Mouse (Mus musculus): ENCODE data around the gene Clip2.

Gene Clip2

DNA sequence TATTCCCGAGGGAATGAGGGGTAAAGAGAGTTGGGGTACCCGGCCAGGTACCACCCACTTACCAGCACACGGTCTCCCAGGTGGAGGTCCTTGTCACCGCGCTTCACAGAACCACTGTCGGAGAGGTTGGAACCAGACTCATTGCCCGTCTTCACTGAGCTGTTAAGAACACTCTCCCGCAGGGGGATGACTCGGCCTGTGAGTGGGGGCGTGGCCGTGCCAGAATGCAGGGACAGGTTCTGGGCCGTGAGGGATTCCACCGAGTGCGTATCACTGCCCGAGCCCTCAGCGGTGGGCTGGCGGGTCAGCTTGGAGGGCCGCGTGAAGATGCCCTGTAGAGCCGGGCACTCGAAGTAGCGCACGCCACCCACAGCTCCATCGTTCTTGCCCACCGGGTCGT, 29.7 kb downstream of the Clip2 start:
- DNase-seq, result no peak

GRCm38 (mm10) chr5:134521806-134522205, 30.4 kb downstream of the Clip2 start:
- no peak for DNase-seq

DNA sequence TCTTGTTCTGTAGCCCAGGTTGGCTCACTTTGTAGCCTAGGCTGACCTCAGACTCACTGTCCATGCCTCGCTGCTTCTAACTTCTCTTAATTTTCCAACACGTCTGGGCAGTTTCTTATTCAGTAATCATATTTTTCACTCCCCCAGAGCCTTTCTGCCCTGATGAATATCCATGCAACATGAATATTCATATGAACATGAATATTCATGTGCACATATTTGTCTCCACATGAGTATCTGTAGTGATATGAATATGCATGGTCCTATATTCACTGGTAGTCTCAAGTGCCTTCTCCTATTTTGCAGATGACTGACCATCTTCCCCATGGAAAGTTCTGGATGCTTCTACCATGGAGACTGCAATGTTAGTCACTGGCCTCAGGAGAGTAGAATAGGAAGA, 31.1 kb downstream of the Clip2 start:
- no peak for DNase-seq

DNA sequence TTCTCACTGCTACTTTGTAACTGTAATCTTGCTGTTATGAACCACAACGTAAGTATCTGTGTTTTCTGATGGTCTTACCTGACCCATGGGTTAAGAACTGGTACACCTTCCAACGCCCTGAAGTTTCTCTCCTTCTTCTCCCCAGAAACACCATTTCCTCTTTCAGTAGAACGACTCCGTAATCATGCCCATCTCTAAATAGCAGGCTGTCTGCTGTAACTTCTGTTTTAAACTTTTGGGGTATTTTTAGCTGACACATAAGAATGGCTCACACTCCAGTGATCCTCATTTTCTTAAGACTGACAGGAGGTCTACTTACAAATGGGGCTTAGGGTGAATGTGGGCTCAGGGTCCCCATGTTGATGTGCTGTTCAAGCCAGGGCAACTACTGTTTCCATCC, 32.1 kb downstream of the Clip2 start:
- DNase-seq, result no peak

- DNase-seq, result no peak
These were observed 32.8 kb downstream of the Clip2 start for GRCm38 (mm10) chr5:134519471-134519870.

- no peak for DNase-seq
These were observed 40.1 kb downstream of the Clip2 start for GRCm38 (mm10) chr5:134512086-134512485.

DNA sequence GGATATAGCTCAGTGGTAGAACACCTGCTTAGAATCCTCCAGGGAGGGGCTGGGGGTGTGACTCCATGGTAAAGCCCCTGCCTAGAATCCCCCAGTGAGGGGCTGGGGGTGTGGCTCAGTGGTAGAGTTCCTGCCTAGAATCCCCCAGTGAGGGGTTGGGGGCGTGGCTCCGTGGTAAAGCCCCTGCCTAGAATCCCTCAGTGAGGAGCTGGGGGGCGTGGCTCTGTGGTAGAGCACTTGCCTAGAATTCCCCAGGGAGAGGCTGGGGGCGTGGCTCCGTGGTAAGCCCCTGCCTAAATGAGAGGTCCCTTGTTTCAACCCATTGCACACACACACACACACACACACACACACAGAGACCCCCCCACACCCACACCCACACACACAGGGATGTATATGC, 42.0 kb downstream of the Clip2 start:
- no peak for DNase-seq

GRCm38 (mm10) chr5:134508965-134509364, 43.3 kb downstream of the Clip2 start:
- DNase-seq, result no peak

DNA sequence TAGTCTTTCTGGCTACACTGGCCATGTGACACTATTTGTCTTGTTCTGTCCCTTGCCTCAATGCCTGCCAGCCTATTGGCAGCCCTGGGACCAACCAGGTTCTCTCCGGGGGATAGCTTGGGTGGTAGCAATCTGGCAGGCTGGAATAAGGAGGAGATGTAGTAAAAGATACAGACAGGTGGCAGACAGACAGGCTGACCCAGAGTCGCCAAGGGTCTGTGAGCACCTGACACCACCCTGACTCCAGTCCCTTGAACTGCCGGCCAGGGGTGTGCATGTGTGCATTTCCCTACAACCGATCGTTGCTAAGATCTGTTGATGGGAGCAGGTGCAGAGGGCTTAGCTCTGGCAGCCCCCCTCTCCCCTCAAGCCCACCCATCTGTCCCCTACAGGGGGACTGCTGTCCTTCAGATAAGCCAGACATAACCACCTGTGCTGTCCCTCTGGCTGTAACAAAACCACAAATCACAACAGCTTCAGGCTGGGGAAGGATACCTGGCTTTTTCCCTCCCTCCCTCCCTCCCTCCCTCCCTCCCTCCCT, 44.3 kb downstream of the Clip2 start:
- DNase-seq, result no peak

DNA sequence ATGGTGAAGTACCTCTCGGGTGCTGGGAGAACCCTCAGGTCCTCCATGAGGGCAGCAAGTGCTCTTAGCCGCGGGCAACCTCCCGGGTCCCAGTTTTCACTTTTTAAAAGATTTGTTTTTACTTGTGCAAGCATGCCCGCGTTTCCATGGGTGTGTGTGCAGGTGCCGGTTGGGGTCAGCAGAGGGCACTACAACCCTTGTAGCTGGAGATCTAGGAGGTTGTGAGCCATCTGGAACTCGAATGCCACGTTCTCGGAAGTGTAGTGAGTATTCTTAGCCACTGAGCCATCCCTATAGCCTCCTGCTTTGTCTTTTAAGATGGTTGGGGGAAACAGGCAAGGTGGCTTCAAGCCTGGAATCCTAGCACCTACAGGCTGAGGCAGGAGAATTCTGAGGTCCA, 44.9 kb downstream of the Clip2 start:
- DNase-seq, result peak; percentile 81 to 85

DNA sequence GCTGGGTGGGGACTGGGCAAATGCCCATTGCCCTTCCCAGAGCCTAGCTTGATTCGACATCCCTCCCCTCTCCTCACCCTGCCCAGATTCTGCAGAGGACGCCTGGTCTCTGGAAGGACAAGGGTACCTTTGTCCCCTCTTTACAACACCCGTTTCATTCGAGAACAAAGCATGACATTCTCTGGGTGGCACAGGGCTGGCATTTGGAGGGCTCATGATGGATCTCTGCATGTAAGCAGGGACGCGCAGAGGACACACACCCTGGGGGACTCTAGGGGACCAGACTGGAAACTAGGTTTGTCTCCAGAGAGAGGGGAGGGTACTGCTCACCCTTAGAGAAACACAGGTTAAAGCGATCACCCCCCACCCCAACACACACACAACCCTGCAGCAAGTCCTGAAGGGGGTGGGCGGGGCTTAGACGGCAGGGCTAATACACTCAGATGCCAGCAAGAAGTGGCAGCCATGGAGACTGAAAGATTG, 46.4 kb downstream of the Clip2 start:
- peak in 1 of 2 experiments; percentile 24 for DNase-seq

GRCm38 (mm10) chr5:134502591-134502990, 49.6 kb downstream of the Clip2 start:
- no peak for DNase-seq

DNA sequence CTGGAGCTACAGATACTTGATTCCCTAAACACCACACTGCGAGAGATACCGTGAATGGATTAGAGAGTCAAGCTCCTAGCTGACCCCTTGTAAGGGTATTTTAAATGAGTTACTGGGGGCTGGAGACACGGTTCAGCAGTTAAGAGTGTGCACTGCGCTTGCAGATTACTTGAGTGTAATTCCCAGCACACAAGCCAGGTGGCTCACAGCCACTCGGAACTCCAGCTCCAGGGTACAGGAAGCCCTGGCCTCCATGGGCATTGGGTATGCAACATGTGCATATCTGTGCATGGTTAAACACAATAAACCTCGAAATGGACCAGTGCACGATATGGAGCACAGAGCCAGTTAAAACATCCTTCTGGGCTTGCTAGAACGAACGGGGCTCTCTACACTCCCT, 50.8 kb downstream of the Clip2 start:
- DNase-seq, result no peak

- DNase-seq, result no peak
These were observed 51.6 kb downstream of the Clip2 start for GRCm38 (mm10) chr5:134500681-134501080.

- peak; percentile 58 to 67 for DNase-seq
These were observed 52.2 kb downstream of the Clip2 start for GRCm38 (mm10) chr5:134500062-134500461.

DNA sequence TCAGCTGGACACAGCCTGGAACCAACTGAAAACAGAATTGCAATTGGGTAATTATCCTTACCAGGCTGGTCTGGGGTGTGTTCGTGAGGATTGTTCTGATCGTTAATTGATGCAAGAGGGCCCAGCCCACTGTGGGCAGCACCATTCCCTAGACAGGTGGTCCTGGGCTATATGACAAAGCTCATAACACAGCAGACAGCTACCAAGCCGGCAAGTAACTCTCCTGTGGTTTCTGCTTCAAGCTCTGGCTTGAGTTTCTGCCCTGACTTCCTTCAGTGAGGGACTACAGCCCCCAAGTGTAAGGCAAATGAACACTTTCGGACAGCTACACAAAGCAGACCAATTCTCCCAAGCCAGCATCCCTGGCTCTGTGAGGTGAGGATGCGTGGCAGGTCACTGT, 55.2 kb downstream of the Clip2 start:
- no peak for DNase-seq

- DNase-seq, result no peak
These were observed 56.4 kb downstream of the Clip2 start for GRCm38 (mm10) chr5:134495796-134496195.

DNA sequence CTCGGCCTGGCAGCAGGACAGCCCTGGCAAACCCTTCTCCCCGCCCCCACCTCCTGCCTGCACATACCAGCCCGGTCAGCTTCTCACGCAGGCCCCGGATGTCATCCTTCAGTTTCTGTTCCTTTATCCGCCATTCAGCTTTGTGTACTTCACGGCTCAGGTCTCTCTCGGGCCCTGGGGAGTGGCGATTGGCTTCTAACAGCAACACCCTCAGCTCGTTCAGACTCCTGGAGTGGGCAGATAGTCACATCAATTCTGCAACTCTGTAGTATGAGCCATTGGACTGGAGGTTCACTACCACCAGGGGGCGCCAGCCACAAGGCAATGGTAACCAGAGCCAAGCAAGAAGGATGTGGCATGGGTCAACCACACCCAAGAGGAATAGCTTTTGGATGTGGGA, 58.1 kb downstream of the Clip2 start:
- DNase-seq, result peak; percentile 85 to 92

- no peak for DNase-seq
These were observed 59.3 kb downstream of the Clip2 start for GRCm38 (mm10) chr5:134492956-134493355.

- peak; percentile 81 to 84 for DNase-seq
These were observed 60.4 kb downstream of the Clip2 start for GRCm38 (mm10) chr5:134491712-134492417.

GRCm38 (mm10) chr5:134491206-134491605, 61.0 kb downstream of the Clip2 start:
- DNase-seq, result no peak

DNA sequence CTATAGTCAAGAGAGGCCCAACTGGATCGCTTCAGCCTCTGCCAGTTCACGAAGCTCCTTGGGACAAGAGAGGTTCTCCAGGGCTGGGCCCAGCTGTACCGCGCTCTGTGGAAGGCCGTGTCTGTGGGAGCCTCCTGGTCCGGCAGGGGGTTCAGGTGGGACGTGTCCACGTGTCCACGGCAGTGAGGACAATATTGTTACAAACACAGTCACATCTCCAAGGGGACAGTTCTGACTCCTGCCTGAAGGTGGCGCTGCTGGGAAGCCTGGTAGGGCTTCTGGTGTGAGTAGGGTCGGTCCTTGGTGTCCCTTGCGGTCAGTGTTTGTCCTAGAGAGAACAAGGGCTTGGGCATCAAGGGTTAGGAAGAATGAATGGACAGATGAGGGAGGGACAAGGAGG, 61.8 kb downstream of the Clip2 start:
- peak; percentile 18 to 28 for DNase-seq

- peak in 1 of 2 experiments; percentile 33 for DNase-seq
These were observed 62.7 kb downstream of the Clip2 start for GRCm38 (mm10) chr5:134489583-134489982.

DNA sequence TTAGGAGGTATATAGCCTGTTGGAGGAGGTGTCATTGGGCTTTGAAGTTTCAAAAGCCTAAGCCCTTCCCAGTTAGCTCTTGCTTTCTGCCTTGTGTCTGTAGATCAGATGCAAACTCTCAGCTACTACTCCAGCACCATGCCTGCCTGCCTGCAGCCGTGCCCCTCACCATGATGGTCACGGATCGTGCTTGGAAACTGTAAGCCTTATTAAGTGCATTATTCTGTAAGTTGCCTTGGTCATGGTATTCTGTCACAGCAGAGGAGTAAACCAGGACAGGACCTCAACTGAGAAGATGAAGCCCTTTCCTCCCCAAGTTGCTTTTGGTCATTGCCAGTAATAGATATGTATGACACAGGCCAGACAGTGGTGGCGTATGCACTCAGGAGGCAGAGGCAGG, 63.6 kb downstream of the Clip2 start:
- DNase-seq, result no peak

- DNase-seq, result no peak
These were observed 64.2 kb downstream of the Clip2 start for GRCm38 (mm10) chr5:134488042-134488441.
